Mouse (Mus musculus): ENCODE data around the gene Rnf144b.

Rnf144b gene

GRCm38 (mm10) chr13:47122537-47123430 lies at the start of gene Rnf144b:
Gene Rnf144b, plus strand, starts transcription at chr13:47122656.
- no peak for DNase-seq (ENCODE audit: low spot score in 2 of 2)

GRCm38 (mm10) chr13:47076156-47076555 lies 46.3 kb upstream of the Rnf144b start:
- DNase-seq (ENCODE audit: low spot score in 2 of 2), result no peak

- no peak for DNase-seq (ENCODE audit: low spot score in 2 of 2)
Measured at GRCm38 (mm10) chr13:47077367-47077766, 45.1 kb upstream of the Rnf144b start.

- DNase-seq (ENCODE audit: low spot score in 2 of 2), result no peak
Measured at GRCm38 (mm10) chr13:47078799-47079198, 43.7 kb upstream of the Rnf144b start.

- no peak for DNase-seq (ENCODE audit: low spot score in 2 of 2)
Measured at GRCm38 (mm10) chr13:47080905-47081505, 41.5 kb upstream of the Rnf144b start.

GRCm38 (mm10) chr13:47088433-47088832 lies 34.0 kb upstream of the Rnf144b start:
- no peak for DNase-seq (ENCODE audit: low spot score in 2 of 2)

GRCm38 (mm10) chr13:47089271-47089670 lies 33.2 kb upstream of the Rnf144b start:
- no peak for DNase-seq (ENCODE audit: low spot score in 2 of 2)

- no peak for DNase-seq (ENCODE audit: low spot score in 2 of 2)
Measured at GRCm38 (mm10) chr13:47093791-47094190, 28.7 kb upstream of the Rnf144b start.

- DNase-seq (ENCODE audit: low spot score in 2 of 2), result no peak
Measured at GRCm38 (mm10) chr13:47096591-47096990, 25.9 kb upstream of the Rnf144b start.

- DNase-seq (ENCODE audit: low spot score in 2 of 2), result no peak
Measured at GRCm38 (mm10) chr13:47099265-47099664, 23.2 kb upstream of the Rnf144b start.

GRCm38 (mm10) chr13:47100587-47100986 lies 21.9 kb upstream of the Rnf144b start:
- no peak for DNase-seq (ENCODE audit: low spot score in 2 of 2)

- DNase-seq (ENCODE audit: low spot score in 2 of 2), result no peak
Measured at GRCm38 (mm10) chr13:47104146-47104545, 18.3 kb upstream of the Rnf144b start.

GRCm38 (mm10) chr13:47104856-47105541 lies 17.5 kb upstream of the Rnf144b start:
- no peak for DNase-seq (ENCODE audit: low spot score in 2 of 2)

GRCm38 (mm10) chr13:47105711-47106579 lies 16.5 kb upstream of the Rnf144b start, which contains the start of gene Dek:
Gene Dek, minus strand, starts transcription at chr13:47106201.
- DNase-seq (ENCODE audit: low spot score in 2 of 2), result peak; percentile 72 to 74

- DNase-seq (ENCODE audit: low spot score in 2 of 2), result no peak
Measured at GRCm38 (mm10) chr13:47106580-47106888, 15.9 kb upstream of the Rnf144b start.

- DNase-seq (ENCODE audit: low spot score in 2 of 2), result no peak
Measured at GRCm38 (mm10) chr13:47109239-47109638, 13.2 kb upstream of the Rnf144b start.

GRCm38 (mm10) chr13:47111185-47111584 lies 11.3 kb upstream of the Rnf144b start:
- no peak for DNase-seq (ENCODE audit: low spot score in 2 of 2)

GRCm38 (mm10) chr13:47112056-47112455 lies 10.4 kb upstream of the Rnf144b start:
- no peak for DNase-seq (ENCODE audit: low spot score in 2 of 2)

- no peak for DNase-seq (ENCODE audit: low spot score in 2 of 2)
Measured at GRCm38 (mm10) chr13:47112924-47113323, 9.5 kb upstream of the Rnf144b start.

- DNase-seq (ENCODE audit: low spot score in 2 of 2), result no peak
Measured at GRCm38 (mm10) chr13:47116000-47116399, 6.5 kb upstream of the Rnf144b start.

GRCm38 (mm10) chr13:47121333-47121889 lies 1.0 kb upstream of the Rnf144b start:
- DNase-seq (ENCODE audit: low spot score in 2 of 2), result no peak

Data from spleen, postnatal 14 days (tissue).